Mouse (Mus musculus): ENCODE results near the gene Nlrp14. TPM values are rescaled to one million over a fixed set of nuclear protein-coding genes. Genes with fewer than 3 reads are reported as not detected.

Nlrp14 gene
- polyA plus RNA-seq (2014; fragmentation: Illumina TruSeq; extraction: RNeasy Lipid Tissue Mini Kit (QIAGEN cat#74804); ENCODE audit: low read depth, low replicate concordance) = not detected

GRCm38 (mm10) chr7:107166690-107167089, at the start of gene Nlrp14:
Gene Nlrp14, plus strand, starts transcription at chr7:107166990.

GRCm38 (mm10) chr7:107130983-107131382, 35.8 kb upstream of the Nlrp14 start, which contains the start of gene Olfr715:
Gene Olfr715, minus strand, starts transcription at chr7:107131083.

GRCm38 (mm10) chr7:107138027-107138426, 28.8 kb upstream of the Nlrp14 start, which contains the start of gene Olfr716:
Gene Olfr716, plus strand, starts transcription at chr7:107138327.

GRCm38 (mm10) chr7:107209204-107209860, 42.5 kb downstream of the Nlrp14 start, which contains the start of gene Rbmxl2:
Gene Rbmxl2, plus strand, starts transcription at chr7:107209445.

Other genes starting within 250 kb of the Nlrp14 start
- gene Olfr709-ps1, start 234.8 kb upstream of the Nlrp14 start, polyA plus RNA-seq (2014; fragmentation: Illumina TruSeq; extraction: RNeasy Lipid Tissue Mini Kit (QIAGEN cat#74804); ENCODE audit: low read depth, low replicate concordance) = not detected
- not detected for gene Olfr710, start 218.7 kb upstream of the Nlrp14 start, polyA plus RNA-seq (2014; fragmentation: Illumina TruSeq; extraction: RNeasy Lipid Tissue Mini Kit (QIAGEN cat#74804); ENCODE audit: low read depth, low replicate concordance)
- gene Olfr6, start 203.1 kb upstream of the Nlrp14 start, polyA plus RNA-seq (2014; fragmentation: Illumina TruSeq; extraction: RNeasy Lipid Tissue Mini Kit (QIAGEN cat#74804); ENCODE audit: low read depth, low replicate concordance) = not detected
- not detected for gene Olfr711, start 191.5 kb upstream of the Nlrp14 start, polyA plus RNA-seq (2014; fragmentation: Illumina TruSeq; extraction: RNeasy Lipid Tissue Mini Kit (QIAGEN cat#74804); ENCODE audit: low read depth, low replicate concordance)
- gene Olfr2, start 160.9 kb upstream of the Nlrp14 start, polyA plus RNA-seq (2014; fragmentation: Illumina TruSeq; extraction: RNeasy Lipid Tissue Mini Kit (QIAGEN cat#74804); ENCODE audit: low read depth, low replicate concordance) = not detected
- not detected for gene Olfr713, start 135.8 kb upstream of the Nlrp14 start, polyA plus RNA-seq (2014; fragmentation: Illumina TruSeq; extraction: RNeasy Lipid Tissue Mini Kit (QIAGEN cat#74804); ENCODE audit: low read depth, low replicate concordance)
- not detected for gene Olfr714, start 96.0 kb upstream of the Nlrp14 start, polyA plus RNA-seq (2014; fragmentation: Illumina TruSeq; extraction: RNeasy Lipid Tissue Mini Kit (QIAGEN cat#74804); ENCODE audit: low read depth, low replicate concordance)
- gene Olfr17, start 73.8 kb upstream of the Nlrp14 start, polyA plus RNA-seq (2014; fragmentation: Illumina TruSeq; extraction: RNeasy Lipid Tissue Mini Kit (QIAGEN cat#74804); ENCODE audit: low read depth, low replicate concordance) = not detected
- gene Olfr715b, start 56.6 kb upstream of the Nlrp14 start, polyA plus RNA-seq (2014; fragmentation: Illumina TruSeq; extraction: RNeasy Lipid Tissue Mini Kit (QIAGEN cat#74804); ENCODE audit: low read depth, low replicate concordance) = not detected
- not detected for gene Olfr715, start 35.9 kb upstream of the Nlrp14 start, polyA plus RNA-seq (2014; fragmentation: Illumina TruSeq; extraction: RNeasy Lipid Tissue Mini Kit (QIAGEN cat#74804); ENCODE audit: low read depth, low replicate concordance)
- gene Olfr716, start 28.7 kb upstream of the Nlrp14 start, polyA plus RNA-seq (2014; fragmentation: Illumina TruSeq; extraction: RNeasy Lipid Tissue Mini Kit (QIAGEN cat#74804); ENCODE audit: low read depth, low replicate concordance) = not detected
- gene Rbmxl2, start 42.5 kb downstream of the Nlrp14 start, polyA plus RNA-seq (2014; fragmentation: Illumina TruSeq; extraction: RNeasy Lipid Tissue Mini Kit (QIAGEN cat#74804); ENCODE audit: low read depth, low replicate concordance) = not detected
- 0.13 TPM for gene Syt9, start 203.7 kb downstream of the Nlrp14 start, polyA plus RNA-seq (2014; fragmentation: Illumina TruSeq; extraction: RNeasy Lipid Tissue Mini Kit (QIAGEN cat#74804); ENCODE audit: low read depth, low replicate concordance)

Data from heart, adult 10 weeks (tissue).